In genomic region chr17:27726527-27726926, GRCm38 (mm10) we compare ENCODE assay signal across 15 mouse cellular contexts. TPM values are rescaled to one million over a fixed set of nuclear protein-coding genes. Genes with fewer than 3 reads are reported as not detected.
"Had no signal": no experiment of that assay in that cellular context is flagged by ENCODE, and none has a peak within 500 bp of the region (broad histone marks: within the 10 kb centered on the region; RNA-seq: fewer than 3 reads in every experiment).

No protein-coding gene starts in this region.

- H3K9ac ChIP-seq: limb, embryonic 15.5 days; liver, embryonic 12.5 days; lung, embryonic 14.5 days had no signal

- H3K36me3 ChIP-seq: limb, embryonic 15.5 days; liver, embryonic 12.5 days; midbrain, embryonic 10.5 days; neural tube, embryonic 13.5 days had no signal

- H3K4me2 ChIP-seq: limb, embryonic 15.5 days; liver, embryonic 12.5 days; lung, embryonic 14.5 days; neural tube, embryonic 13.5 days had no signal

- H3K27me3 ChIP-seq: limb, embryonic 15.5 days; neural tube, embryonic 13.5 days had no signal

- ATAC-seq: liver, embryonic 12.5 days had no signal

- H3K4me3 ChIP-seq: limb, embryonic 15.5 days; liver, embryonic 12.5 days; midbrain, embryonic 10.5 days; neural tube, embryonic 13.5 days had no signal

- H3K9me3 ChIP-seq: limb, embryonic 15.5 days; liver, embryonic 12.5 days; midbrain, embryonic 10.5 days; neural tube, embryonic 13.5 days had no signal

- DNase-seq: kidney, adult 18-20 months; kidney, postnatal 14 days; layer of hippocampus, adult 9-11 months; layer of hippocampus, postnatal 36 days; lung, embryonic 14.5 days; lung, postnatal 10 days; lung, postnatal 4 days; midbrain, embryonic 14.5 days; retina, postnatal 1 day; right cerebral cortex, postnatal 25 days had no signal

- H3K27ac ChIP-seq: limb, embryonic 15.5 days; liver, embryonic 12.5 days; neural tube, embryonic 13.5 days had no signal

RNA-seq across cellular contexts. Expression of gene Spdef, which starts 2.2 kb away (rescaled TPM):
- total RNA-seq: megakaryocyte, adult 5-6 weeks had no signal
- polyA plus RNA-seq: liver, embryonic 12.5 days had no signal
